Mouse (Mus musculus) brown adipose tissue, adult 24 weeks (tissue): ENCODE measurements around the gene Arhgap23. TPM values are rescaled to one million over a fixed set of nuclear protein-coding genes. Genes with fewer than 3 reads are reported as not detected.

ENCODE experiments used
- H3K27ac ChIP-seq: fragments of 200-500 bp; replicated peaks from 2 replicates; pipeline ENCODE4 v1.5.1; 2012; ENCODE audit warnings: low read depth, mild to moderate bottlenecking, low read length
- H3K4me1 ChIP-seq: fragments of 200-500 bp; 2 replicates; pipeline ENCODE4 v1.6.1; 2012; ENCODE audit warnings: low read length, mixed read lengths; ENCODE audit not compliant: control insufficient read depth, insufficient read depth, insufficient read length
- H3K4me3 ChIP-seq: fragments of 200-500 bp; 2 replicates; pipeline ENCODE4 v1.5.1; 2012; ENCODE audit warnings: low read depth, mild to moderate bottlenecking, low read length, moderate library complexity; ENCODE audit not compliant: insufficient read depth
- polyA plus RNA-seq: library from polyadenylated mRNA; stranded (reverse); fragments of >200 nt; gene quantifications from 2 replicates; pipeline ENCODE4 v1.2.4, GENCODE M21; 2012; ENCODE audit not compliant: missing spikeins, insufficient read depth, insufficient read length

The Arhgap23 gene
- polyA plus RNA-seq, 1 experiment = 5.5 TPM

DNA sequence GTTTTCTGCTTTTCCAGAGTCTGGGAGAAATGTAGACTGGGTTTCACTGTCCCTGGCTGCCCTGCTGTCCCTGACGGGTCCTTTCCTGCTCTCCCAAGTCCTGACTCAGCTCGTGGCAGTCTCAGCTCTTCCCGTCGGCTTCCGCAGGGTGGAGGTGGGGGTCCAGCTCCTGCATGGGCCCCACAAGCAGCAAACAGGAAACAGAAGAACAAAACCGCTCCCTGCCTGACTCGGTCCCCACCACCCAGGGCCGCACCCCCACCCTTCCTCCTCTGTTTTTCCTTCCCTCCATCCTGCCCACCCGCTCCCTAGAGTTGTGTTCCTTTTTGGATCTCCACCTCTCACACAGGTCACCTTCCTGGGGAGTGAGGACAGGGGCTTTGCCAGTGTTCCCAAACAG, 23.5 kb downstream of the Arhgap23 start:
- peak overlapping the region; percentile 22 for H3K4me3 ChIP-seq
- H3K4me1 ChIP-seq = peaks cover 22% of the 10 kb centered on the region
- peak overlapping the region; percentile 98 for H3K27ac ChIP-seq

DNA sequence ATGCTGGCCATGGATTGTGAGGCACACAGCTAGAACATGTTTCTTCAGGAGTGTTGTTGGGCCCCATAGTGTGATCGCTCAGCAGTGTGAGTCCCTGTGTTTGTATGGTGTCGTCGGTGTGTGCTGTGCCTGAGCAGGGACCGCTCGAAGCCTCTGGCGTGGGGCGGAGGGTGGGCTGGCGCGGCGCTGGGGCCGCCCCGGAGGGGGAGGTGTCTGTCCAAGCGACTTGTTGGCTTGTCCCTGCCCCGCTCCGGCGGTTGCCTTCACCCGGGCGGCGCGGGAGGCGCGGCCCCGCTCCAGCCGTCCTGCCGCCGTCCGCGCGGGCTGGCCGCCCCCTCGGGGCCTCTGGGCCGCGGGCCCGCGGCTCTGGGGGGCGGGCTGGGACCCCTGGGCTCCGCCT, 24.6 kb downstream of the Arhgap23 start:
- Histone ChIP-seq H3K4me3 (peak overlapping the region; percentile 60), H3K4me1 (peaks cover 18% of the 10 kb centered on the region), H3K27ac (peak overlapping the region; percentile 88)

DNA sequence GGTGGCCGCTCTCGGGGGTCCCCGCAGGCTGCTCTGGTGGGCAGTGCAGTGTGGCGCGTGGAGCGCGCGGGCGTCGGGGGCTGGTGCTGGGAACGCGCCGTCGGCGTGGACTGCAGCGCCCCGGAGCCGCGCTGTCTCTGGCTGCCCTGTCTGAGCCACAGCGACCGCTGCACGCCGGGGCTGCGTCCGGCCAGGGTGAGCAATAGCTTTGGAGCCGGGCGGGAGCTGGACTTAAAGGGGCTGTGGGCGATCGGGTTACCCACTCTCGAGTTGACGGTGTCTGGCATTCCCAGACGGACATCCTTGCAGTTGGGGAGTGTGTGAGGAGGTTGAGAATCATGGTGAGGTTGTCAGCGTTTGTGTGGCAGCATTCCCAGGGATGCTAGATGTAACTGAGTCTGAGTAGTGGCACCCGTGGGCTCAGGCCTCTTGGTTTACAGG, 25.1 kb downstream of the Arhgap23 start:
- H3K4me3 ChIP-seq = peak overlapping the region; percentile 60
- peak overlapping the region; percentile 8; the same call in 1 of the 2 replicates for H3K27ac ChIP-seq
- peaks cover 18% of the 10 kb centered on the region for H3K4me1 ChIP-seq

DNA sequence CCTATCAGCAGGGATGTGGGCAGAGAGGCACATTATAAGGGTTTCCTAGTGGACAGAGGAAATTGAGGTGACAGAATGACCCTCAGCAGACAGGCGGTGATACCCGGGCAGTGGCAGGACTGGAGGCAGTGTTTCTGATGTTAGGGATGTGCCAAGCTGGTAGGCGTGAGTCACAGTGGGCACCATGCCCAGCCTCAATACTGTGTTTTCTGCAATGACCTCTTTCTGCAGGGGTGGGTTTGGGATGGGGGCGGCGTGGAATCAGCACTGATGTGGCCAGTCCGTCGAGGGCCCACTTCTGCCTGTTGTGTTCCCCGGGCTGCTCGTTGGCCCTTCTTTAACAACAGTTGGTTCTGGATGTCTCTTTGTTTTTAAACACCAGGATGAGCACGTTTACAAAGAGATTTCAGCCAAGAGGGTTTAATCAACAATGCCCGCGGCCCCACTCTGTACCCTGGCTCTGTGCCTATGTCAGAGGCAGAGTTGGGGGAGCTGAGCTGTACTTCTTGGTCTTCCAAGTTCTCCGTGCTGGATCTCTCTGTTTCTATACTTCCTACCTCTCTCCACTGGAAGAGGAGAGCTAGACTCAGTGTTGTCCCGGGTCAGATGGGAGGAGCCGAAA, 25.8 kb downstream of the Arhgap23 start:
- H3K27ac ChIP-seq = peak overlapping the region; percentile 8
- peak overlapping the region; percentile 60 for H3K4me3 ChIP-seq
- H3K4me1 ChIP-seq = peaks cover 15% of the 10 kb centered on the region

DNA sequence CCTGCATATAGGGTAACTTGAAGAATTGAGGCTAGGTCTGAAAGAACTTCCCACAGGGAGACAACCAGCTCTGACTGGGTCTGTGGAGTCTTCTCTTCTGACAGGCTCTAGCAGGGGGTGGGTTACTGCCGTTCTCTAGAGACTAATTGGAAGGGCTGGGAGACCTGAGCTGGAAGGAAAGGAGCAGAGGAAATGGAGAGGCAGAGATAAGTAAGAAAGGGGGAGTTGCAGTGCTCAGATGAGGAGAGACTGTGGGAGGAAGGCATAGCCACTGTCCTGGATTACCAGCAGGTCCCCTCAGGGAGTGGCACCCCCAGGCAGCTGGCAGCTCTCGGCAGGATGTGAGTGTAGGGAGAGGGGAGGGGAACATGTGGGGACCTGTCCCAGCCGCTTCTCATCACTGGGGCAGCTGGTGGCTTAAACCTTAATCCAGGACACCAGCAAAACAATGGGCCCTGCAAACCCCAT, 26.4 kb downstream of the Arhgap23 start:
- H3K27ac ChIP-seq = peak overlapping the region; percentile 8
- peaks cover 12% of the 10 kb centered on the region for H3K4me1 ChIP-seq
- H3K4me3 ChIP-seq = peak overlapping the region; percentile 60

DNA sequence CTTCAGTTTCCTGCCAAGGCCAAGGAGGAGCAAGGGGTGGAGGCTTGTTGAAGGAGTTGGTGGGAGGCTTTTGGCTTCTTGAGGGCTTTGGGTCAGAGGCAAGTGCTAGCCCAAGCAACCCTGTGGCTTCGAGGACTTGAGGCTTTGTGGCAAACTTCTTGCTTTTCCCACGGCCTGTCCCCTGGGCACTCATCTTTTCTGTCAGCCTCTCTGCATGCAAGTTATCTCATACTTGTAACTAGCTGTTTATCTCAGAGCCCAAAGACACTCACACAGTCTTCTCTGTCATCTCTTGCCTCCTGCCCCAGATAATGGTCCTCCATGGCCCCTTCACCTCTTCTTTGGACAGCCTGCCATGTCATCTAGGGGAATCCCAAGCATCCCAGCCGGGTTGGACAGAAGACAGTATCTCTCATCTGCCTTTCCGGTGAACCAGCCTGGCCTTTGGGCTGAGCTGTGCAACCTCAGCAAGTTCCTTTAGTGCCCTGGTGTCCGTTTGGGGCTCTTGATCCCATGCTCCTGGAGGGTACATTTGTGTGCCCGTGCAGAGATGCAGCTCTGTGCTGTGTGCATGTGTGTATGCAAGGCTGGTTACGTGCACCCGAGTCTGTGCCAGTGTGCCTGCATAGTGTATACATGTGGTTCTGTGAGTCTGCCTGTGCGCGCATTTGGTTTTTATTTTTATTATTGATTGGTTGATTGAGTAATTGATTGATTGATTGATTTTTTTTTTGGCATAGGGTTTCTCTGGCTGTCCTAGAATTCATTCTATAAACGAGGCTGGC, 27.8 kb downstream of the Arhgap23 start:
- peaks cover 7% of the 10 kb centered on the region for H3K4me1 ChIP-seq
- peak overlapping the region; percentile 6; the same call in 1 of the 2 replicates for H3K27ac ChIP-seq
- H3K4me3 ChIP-seq = 0 out of 2 replicates have a peak overlapping the region, but pooled peaks have one; percentile 7

DNA sequence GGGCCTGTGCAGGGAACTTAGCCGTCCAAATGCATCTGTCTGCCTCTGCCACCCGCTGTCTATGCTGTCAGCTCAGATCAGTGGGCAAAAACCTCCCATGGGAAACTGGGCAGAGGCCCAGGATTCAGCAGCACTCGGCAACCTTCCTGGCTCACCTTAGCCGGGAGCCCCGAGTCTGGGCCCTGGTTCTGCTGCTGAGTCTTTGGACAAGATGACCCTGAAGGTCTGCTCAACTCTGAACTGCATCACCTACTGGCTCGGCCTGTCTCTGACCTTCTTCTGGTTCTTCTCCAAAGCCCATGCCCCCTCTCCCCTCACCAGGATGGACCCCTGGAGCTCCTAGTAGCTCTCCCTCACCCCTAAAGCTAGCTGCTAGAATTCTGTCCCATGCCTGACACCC, 30.3 kb downstream of the Arhgap23 start:
- H3K27ac ChIP-seq = no peak overlapping the region
- H3K4me3 ChIP-seq = no peak overlapping the region
- peaks cover 14% of the 10 kb centered on the region; the same call in 1 of the 2 replicates for H3K4me1 ChIP-seq

DNA sequence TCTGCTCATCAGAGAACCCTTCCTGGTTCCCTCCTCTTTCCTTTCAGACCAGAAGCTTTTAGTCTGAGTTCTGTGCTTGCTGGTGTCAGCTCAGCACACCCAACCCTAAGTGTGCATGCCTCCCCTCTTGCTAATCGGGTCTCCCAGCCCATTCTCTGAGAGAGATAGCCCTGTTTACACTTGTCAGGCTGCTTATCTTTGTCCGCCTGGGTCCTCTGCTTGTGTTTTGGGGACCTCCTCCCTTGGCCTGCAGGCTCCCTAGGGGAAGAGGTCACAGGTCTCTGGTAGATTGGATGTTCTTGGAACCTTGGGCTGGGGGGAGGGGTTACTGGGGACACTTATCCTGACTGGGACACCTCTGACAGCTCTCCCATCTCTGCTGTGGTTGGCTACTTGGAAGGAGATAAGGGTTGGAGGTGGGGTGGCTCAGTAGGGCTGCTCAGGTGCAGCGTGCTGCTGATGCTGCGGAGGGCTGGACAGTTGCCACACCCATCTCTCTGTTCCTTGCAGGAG, 30.7 kb downstream of the Arhgap23 start:
- Histone ChIP-seq H3K4me1 (peaks cover 14% of the 10 kb centered on the region; the same call in 1 of the 2 replicates), H3K4me3 (no peak overlapping the region), H3K27ac (no peak overlapping the region)

DNA sequence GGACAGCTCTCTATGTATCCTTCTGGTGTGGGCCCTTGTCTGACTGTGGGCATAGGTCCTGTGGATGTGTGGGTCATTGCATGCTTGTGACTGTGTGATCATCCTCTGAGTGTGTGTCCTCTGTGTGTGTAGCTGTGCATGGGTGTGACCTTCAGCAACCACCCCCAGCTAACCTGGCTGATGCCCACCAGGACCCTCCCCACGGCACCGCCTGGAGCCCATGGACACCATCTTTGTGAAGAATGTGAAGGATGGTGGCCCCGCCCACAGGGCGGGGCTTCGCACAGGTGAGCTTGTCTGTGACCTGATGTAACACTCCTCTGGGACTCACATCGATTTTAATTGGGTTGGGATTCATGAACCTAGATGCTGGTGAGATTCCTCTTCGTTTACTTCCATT, 32.6 kb downstream of the Arhgap23 start:
- H3K4me1 ChIP-seq = peaks cover 10% of the 10 kb centered on the region; the same call in 1 of the 2 replicates
- no peak overlapping the region for H3K4me3 ChIP-seq
- no peak overlapping the region for H3K27ac ChIP-seq

DNA sequence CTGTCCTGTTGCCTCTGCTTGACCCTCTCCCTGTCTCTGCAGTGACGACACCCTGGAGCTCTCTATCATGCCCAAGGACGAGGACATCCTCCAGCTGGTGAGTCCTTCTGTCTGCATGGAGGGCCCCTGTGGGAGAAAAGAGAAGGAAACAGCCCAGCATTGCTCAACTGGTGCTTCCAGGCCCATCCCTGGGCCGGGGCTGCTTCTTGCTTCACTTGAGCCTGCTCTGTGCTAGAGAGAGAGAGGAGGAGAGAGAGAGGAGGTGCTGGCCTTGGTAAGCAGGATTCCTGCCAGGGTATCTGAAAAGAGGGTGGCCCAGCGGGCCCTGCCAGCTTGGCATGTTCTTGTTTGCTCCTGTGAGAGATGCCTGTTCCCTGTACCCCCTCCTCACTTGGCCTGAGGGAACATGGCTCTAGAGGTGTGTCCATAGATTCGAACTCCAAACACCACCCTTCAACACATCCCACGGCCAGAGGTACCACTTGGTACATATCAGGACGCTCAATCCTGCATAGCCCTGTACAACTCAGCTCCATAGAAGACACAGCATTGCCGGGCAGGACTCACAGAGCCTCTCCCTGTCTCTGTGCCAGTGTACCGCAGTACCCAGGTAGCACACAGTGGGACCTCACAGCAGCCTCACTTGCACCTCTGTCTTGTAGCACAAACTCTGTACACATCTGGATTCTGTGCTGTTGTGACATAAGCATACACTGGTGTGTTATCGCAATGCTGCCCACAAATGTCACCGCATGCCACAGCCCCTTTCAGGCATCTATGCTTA, 33.5 kb downstream of the Arhgap23 start:
- Histone ChIP-seq H3K4me1 (peaks cover 10% of the 10 kb centered on the region; the same call in 1 of the 2 replicates), H3K4me3 (no peak overlapping the region), H3K27ac (peak overlapping the region; percentile 75)

DNA sequence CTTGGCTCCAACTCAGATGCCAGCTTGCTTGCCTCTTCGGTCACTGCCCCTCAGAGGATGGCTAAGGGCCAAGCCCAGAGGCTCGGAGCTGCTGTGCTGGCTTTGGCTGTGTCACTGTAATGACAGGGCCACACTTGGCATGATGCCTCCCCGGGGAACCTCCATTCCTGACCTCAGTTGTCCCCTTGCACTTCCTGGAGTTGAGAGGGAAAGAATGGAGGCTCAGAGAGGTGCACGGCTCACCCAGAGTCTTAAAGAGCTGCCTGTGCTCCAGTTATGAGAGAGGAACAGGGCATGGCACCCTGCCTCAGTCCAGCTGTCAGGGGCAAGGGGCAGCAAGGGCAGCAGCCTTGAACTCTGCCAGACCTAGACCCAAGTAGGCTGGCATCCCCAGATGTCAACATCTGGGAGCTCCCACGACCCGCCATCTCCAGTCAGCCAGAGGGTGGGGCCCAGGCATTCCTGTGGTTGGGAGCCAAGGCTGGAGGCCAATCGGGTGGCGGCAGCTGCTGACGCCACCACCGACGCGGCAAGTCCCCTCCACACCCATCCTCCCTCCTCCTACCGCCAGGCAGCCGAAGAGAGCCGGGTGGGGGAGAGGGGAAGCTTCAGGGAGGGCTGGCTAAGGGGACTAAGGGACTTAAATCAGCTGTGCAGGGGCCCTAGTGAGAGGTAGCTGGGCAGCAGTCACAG, 34.4 kb downstream of the Arhgap23 start:
- Histone ChIP-seq H3K4me3 (peak overlapping the region; percentile 50), H3K4me1 (peaks cover 10% of the 10 kb centered on the region; the same call in 1 of the 2 replicates), H3K27ac (peak overlapping the region; percentile 81)

DNA sequence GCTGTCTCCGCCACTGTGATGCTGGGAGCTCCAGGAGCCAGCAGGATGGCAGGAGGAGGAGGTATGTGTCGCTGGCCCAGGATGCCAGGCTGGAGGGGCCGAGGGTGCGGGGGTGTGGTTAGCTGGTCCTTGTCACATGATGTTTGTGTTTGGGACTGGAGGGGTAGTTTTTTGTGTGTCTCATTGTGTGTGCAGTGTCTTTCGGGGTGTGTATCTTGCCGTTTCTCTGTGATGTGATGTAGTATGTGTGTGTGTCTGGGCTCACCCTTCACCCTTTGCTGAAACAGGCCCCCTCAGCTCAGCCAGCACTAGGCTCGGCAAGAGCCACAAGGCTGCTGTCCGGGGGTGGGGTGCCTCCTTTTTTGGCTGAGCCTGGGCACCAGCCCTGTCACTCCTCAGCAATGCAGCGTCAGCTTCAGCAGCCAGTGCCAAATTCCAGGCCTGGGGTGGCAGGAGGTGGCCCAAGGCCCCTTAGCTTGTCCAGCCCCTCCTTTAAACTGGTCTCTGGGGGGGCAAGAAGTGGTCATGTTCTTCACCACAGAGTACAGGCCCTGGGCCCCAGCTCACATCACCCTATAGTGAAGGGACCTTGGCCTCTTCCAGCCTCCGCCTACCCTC, 35.1 kb downstream of the Arhgap23 start:
- Histone ChIP-seq H3K4me1 (peaks cover 10% of the 10 kb centered on the region; the same call in 1 of the 2 replicates), H3K27ac (peak overlapping the region; percentile 81), H3K4me3 (peak overlapping the region; percentile 50)

DNA sequence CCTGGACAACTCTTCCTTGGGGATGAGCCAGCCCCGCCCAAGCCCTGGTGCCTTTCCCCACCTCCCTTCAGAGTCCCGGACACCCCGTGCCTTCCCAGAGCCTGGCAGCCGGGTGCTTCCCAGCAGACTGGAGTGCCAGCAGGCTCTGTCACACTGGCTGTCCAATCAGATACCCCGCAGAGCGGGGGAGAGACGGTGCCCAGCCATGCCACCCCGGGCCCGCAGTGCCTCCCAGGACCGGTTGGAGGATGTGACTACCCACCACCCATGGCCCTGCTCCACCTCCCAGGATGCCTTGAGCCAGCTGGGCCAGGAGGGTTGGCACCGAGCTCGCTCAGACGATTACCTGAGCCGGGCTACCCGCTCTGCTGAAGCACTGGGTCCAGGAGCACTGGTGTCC, 36.3 kb downstream of the Arhgap23 start:
- Histone ChIP-seq H3K4me3 (no peak overlapping the region), H3K27ac (no peak overlapping the region), H3K4me1 (peaks cover 10% of the 10 kb centered on the region; the same call in 1 of the 2 replicates)

DNA sequence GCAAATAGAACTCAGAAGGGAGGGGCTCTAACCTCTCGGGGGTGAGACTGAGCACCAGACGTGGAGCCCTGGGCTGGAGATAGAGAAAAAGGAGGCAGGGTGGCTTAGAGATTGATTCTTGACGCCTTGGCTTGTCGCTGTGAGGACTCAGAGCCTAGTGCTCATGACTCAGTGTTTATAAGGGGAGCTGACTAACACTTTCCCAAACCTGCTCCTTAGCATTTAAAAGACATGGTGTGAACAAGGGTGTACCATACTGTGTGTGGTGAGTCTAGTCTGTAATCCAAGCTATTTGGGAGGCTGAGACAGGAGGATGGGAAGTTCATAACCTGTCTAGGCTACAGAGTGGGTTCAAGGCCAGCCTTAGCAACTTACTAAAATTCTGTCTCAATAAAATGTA, 41.8 kb downstream of the Arhgap23 start:
- H3K4me3 ChIP-seq = no peak overlapping the region
- H3K4me1 ChIP-seq = no peaks in the 10 kb centered on the region
- no peak overlapping the region for H3K27ac ChIP-seq
